Mouse (Mus musculus): Measurements from ENCODE around the gene Thoc6. TPM values are rescaled to one million over a fixed set of nuclear protein-coding genes. Genes with fewer than 3 reads are reported as not detected.

Thoc6 gene
- 42.2 and 42.9 TPM in 2 replicates for polyA plus RNA-seq (2015; fragmentation: Nextera tagmentation; extraction: Ambion mirVana)

- H3K36me3 ChIP-seq = peaks cover 21% of the 10 kb centered on the region
- peaks cover 42% of the 10 kb centered on the region for H3K4me1 ChIP-seq
- peak within 1 kb of the TSS; percentile 86 for H3K27ac ChIP-seq (replicated peaks)
- peaks cover 4% of the 10 kb centered on the region for H3K27me3 ChIP-seq
- H3K9me3 ChIP-seq (replicated peaks) = no peaks in the 10 kb centered on the region
- H3K4me2 ChIP-seq (replicated peaks) = peak within 1 kb of the TSS; percentile 97
- 0% methylated on average over 45 of the region's 45 CpGs for WGBS
- H3K9ac ChIP-seq = peak within 1 kb of the TSS; percentile 59
- peak within 1 kb of the TSS; percentile 73 for H3K4me3 ChIP-seq (replicated peaks)
- peak; percentile 90 for ATAC-seq (ENCODE audit: insufficient number of reproducible peaks, low FRiP score, low TSS enrichment, low read depth)
Observed at GRCm38 (mm10) chr17:23673424-23674073, at the start of gene Thoc6, which contains the start of gene Hcfc1r1. TSS of gene Thoc6 (minus strand) at chr17:23673882. TSS of gene Hcfc1r1 (plus strand) at chr17:23673596.

GRCm38 (mm10) chr17:23722376-23723125, 48.9 kb upstream of the Thoc6 start, which contains the start of gene 1520401A03Rik:
TSS of gene 1520401A03Rik (minus strand) at chr17:23722783.
- Histone ChIP-seq H3K4me1 (peaks cover 12% of the 10 kb centered on the region; the same call in 1 of the 2 replicates), H3K36me3 (no peaks in the 10 kb centered on the region), H3K27ac (replicated peaks) (no peak within 1 kb of the TSS; the same call in 1 of the 2 replicates), H3K9ac (no peak within 1 kb of the TSS), H3K9me3 (replicated peaks) (no peaks in the 10 kb centered on the region), H3K27me3 (no peaks in the 10 kb centered on the region), H3K4me2 (replicated peaks) (no peak within 1 kb of the TSS), H3K4me3 (replicated peaks) (no peak within 1 kb of the TSS)
- no peak for ATAC-seq (ENCODE audit: insufficient number of reproducible peaks, low FRiP score, low TSS enrichment, low read depth)
- WGBS = 65% methylated on average over 7 of the region's 7 CpGs

- Histone ChIP-seq H3K9ac (no peak overlapping the region), H3K36me3 (no peaks in the 10 kb centered on the region), H3K4me1 (peaks cover 7% of the 10 kb centered on the region; the same call in 1 of the 2 replicates), H3K9me3 (replicated peaks) (no peaks in the 10 kb centered on the region), H3K27ac (replicated peaks) (no peak overlapping the region; the same call in 1 of the 2 replicates), H3K4me2 (replicated peaks) (no peak overlapping the region), H3K4me3 (replicated peaks) (no peak overlapping the region), H3K27me3 (no peaks in the 10 kb centered on the region)
- ATAC-seq (ENCODE audit: insufficient number of reproducible peaks, low FRiP score, low TSS enrichment, low read depth) = no peak
- WGBS = 76% methylated on average over 2 of the region's 2 CpGs
Observed at GRCm38 (mm10) chr17:23721886-23722285, 48.2 kb upstream of the Thoc6 start.

- H3K27ac ChIP-seq (replicated peaks) = no peak overlapping the region
- H3K4me3 ChIP-seq (replicated peaks) = no peak overlapping the region
- H3K4me2 ChIP-seq (replicated peaks) = no peak overlapping the region
- no peak for ATAC-seq (ENCODE audit: insufficient number of reproducible peaks, low FRiP score, low TSS enrichment, low read depth)
- no peaks in the 10 kb centered on the region for H3K4me1 ChIP-seq
- 11% methylated on average over 1 of the region's 1 CpGs for WGBS
- H3K9me3 ChIP-seq (replicated peaks) = no peaks in the 10 kb centered on the region
- H3K9ac ChIP-seq = no peak overlapping the region
- no peaks in the 10 kb centered on the region for H3K27me3 ChIP-seq
- no peaks in the 10 kb centered on the region for H3K36me3 ChIP-seq
Observed at GRCm38 (mm10) chr17:23719455-23719854, 45.8 kb upstream of the Thoc6 start.

- Histone ChIP-seq H3K36me3 (no peaks in the 10 kb centered on the region), H3K9ac (no peak overlapping the region), H3K4me1 (no peaks in the 10 kb centered on the region), H3K27me3 (no peaks in the 10 kb centered on the region), H3K4me2 (replicated peaks) (no peak overlapping the region), H3K4me3 (replicated peaks) (no peak overlapping the region), H3K9me3 (replicated peaks) (no peaks in the 10 kb centered on the region), H3K27ac (replicated peaks) (no peak overlapping the region)
- 59% methylated on average over 2 of the region's 2 CpGs for WGBS
- ATAC-seq (ENCODE audit: insufficient number of reproducible peaks, low FRiP score, low TSS enrichment, low read depth) = no peak
Observed at GRCm38 (mm10) chr17:23717003-23717402, 43.3 kb upstream of the Thoc6 start.

GRCm38 (mm10) chr17:23706212-23706611, 32.5 kb upstream of the Thoc6 start:
- 2% methylated on average over 3 of the region's 3 CpGs for WGBS
- Histone ChIP-seq H3K27me3 (peaks cover 5% of the 10 kb centered on the region), H3K4me3 (replicated peaks) (no peak overlapping the region), H3K36me3 (no peaks in the 10 kb centered on the region), H3K27ac (replicated peaks) (no peak overlapping the region), H3K4me1 (peaks cover 13% of the 10 kb centered on the region), H3K9me3 (replicated peaks) (no peaks in the 10 kb centered on the region), H3K4me2 (replicated peaks) (no peak overlapping the region), H3K9ac (no peak overlapping the region)
- ATAC-seq (ENCODE audit: insufficient number of reproducible peaks, low FRiP score, low TSS enrichment, low read depth) = peak; percentile 30; the same call in 1 of the 2 replicates

- no peak for ATAC-seq (ENCODE audit: insufficient number of reproducible peaks, low FRiP score, low TSS enrichment, low read depth)
- Histone ChIP-seq H3K27ac (replicated peaks) (no peak overlapping the region), H3K4me3 (replicated peaks) (no peak overlapping the region), H3K4me1 (peaks cover 13% of the 10 kb centered on the region), H3K4me2 (replicated peaks) (no peak overlapping the region), H3K27me3 (peaks cover 11% of the 10 kb centered on the region), H3K9ac (no peak overlapping the region), H3K9me3 (replicated peaks) (no peaks in the 10 kb centered on the region), H3K36me3 (no peaks in the 10 kb centered on the region)
- WGBS = 70% methylated on average over 7 of the region's 7 CpGs
Observed at GRCm38 (mm10) chr17:23705525-23706104, 31.9 kb upstream of the Thoc6 start.

GRCm38 (mm10) chr17:23704741-23705140, 31.1 kb upstream of the Thoc6 start:
- WGBS = 10% methylated on average over 7 of the region's 7 CpGs
- no peak for ATAC-seq (ENCODE audit: insufficient number of reproducible peaks, low FRiP score, low TSS enrichment, low read depth)
- H3K27ac ChIP-seq (replicated peaks) = no peak overlapping the region

GRCm38 (mm10) chr17:23703301-23703700, 29.6 kb upstream of the Thoc6 start:
- ATAC-seq (ENCODE audit: insufficient number of reproducible peaks, low FRiP score, low TSS enrichment, low read depth) = no peak
- no peaks in the 10 kb centered on the region for H3K36me3 ChIP-seq
- 81% methylated on average over 9 of the region's 9 CpGs for WGBS

More at GRCm38 (mm10) chr17:23704741-23705140, 31.1 kb upstream of the Thoc6 start:
- Histone ChIP-seq H3K4me3 (replicated peaks) (no peak overlapping the region), H3K36me3 (no peaks in the 10 kb centered on the region), H3K9ac (no peak overlapping the region), H3K9me3 (replicated peaks) (no peaks in the 10 kb centered on the region), H3K4me2 (replicated peaks) (no peak overlapping the region), H3K4me1 (peaks cover 20% of the 10 kb centered on the region), H3K27me3 (peaks cover 20% of the 10 kb centered on the region)

GRCm38 (mm10) chr17:23700079-23700478, 26.4 kb upstream of the Thoc6 start:
- Histone ChIP-seq H3K27me3 (peaks cover 39% of the 10 kb centered on the region), H3K4me2 (replicated peaks) (peak overlapping the region; percentile 100), H3K27ac (replicated peaks) (no peak overlapping the region), H3K4me1 (peaks cover 21% of the 10 kb centered on the region), H3K9me3 (replicated peaks) (no peaks in the 10 kb centered on the region), H3K4me3 (replicated peaks) (peak overlapping the region; percentile 61), H3K36me3 (no peaks in the 10 kb centered on the region), H3K9ac (peak overlapping the region; percentile 26; the same call in 1 of the 2 replicates)
- WGBS = under 1% methylated on average over 28 of the region's 28 CpGs
- ATAC-seq (ENCODE audit: insufficient number of reproducible peaks, low FRiP score, low TSS enrichment, low read depth) = peak; percentile 87

More at GRCm38 (mm10) chr17:23703301-23703700, 29.6 kb upstream of the Thoc6 start:
- peaks cover 28% of the 10 kb centered on the region for H3K4me1 ChIP-seq
- H3K4me2 ChIP-seq (replicated peaks) = no peak overlapping the region
- peaks cover 34% of the 10 kb centered on the region for H3K27me3 ChIP-seq
- H3K4me3 ChIP-seq (replicated peaks) = no peak overlapping the region
- no peak overlapping the region for H3K9ac ChIP-seq
- H3K27ac ChIP-seq (replicated peaks) = no peak overlapping the region
- H3K9me3 ChIP-seq (replicated peaks) = no peaks in the 10 kb centered on the region

Measured in embryonic facial prominence, embryonic 15.5 days (tissue).